Mouse (Mus musculus): Measurements from ENCODE around the gene Phlpp2.

DNA sequence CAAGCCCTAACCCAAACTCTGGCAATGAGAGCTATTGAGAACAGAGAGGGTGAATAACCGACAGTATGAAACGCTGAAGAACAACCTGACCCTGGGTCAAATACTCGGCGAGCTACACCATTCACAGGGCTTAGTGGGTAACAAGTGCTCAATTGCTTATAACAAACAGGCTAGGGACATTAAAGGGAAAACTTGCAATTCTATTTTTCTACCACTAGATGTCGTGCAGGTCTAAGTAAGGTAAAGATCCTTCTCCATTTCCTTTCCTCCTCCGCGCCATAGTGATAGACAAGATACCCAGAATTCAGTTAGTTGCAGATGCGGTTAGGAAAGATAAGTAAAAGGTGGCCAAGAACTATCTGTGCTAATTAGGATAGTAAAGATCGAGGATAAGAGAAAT is 102.0 kb downstream of the Phlpp2 start:
- TF ChIP-seq CTCF (conservative IDR thresholded peaks at IDR 0.05; ENCODE audit: insufficient read depth, insufficient read length, low read depth, low read length): peak; percentile 47; the same call in 1 of the 2 replicates
- no peak for TF ChIP-seq POLR2A (IDR thresholded peaks at IDR 0.05; ENCODE audit: low read depth, low read length)

Data from kidney, adult 2 months (tissue).